Mouse (Mus musculus): ENCODE data around the gene Gm49369. TPM values are rescaled to one million over a fixed set of nuclear protein-coding genes. Genes with fewer than 3 reads are reported as not detected.
"Not testable (repeated sequence)": the region's sequence is repeated elsewhere in the genome, so short reads cannot be mapped to it uniquely, and the experiment has no call there.

Gm49369 gene
- polyA plus RNA-seq, 1 experiment from 2014 or later = 0.90 TPM

GRCm38 (mm10) chr7:142408686-142409085 is 26.2 kb upstream of the Gm49369 start:
- H3K4me1 ChIP-seq = no peaks in the 10 kb centered on the region
- H3K4me3 ChIP-seq = no peak overlapping the region
- WGBS = 94% methylated on average over 8 of the region's 8 CpGs
- H3K9me3 ChIP-seq = no peaks in the 10 kb centered on the region
- no peak overlapping the region for H3K27ac ChIP-seq
- H3K4me2 ChIP-seq (replicated peaks) = no peak overlapping the region
- no peaks in the 10 kb centered on the region for H3K27me3 ChIP-seq (replicated peaks)
- no peaks in the 10 kb centered on the region for H3K36me3 ChIP-seq
- no peak for ATAC-seq (ENCODE audit: low FRiP score, low read depth)
- no peak overlapping the region for H3K9ac ChIP-seq

GRCm38 (mm10) chr7:142407935-142408334 is 25.5 kb upstream of the Gm49369 start:
- Histone ChIP-seq H3K4me3 (no peak overlapping the region), H3K4me1 (no peaks in the 10 kb centered on the region), H3K4me2 (replicated peaks) (no peak overlapping the region), H3K27ac (no peak overlapping the region), H3K9ac (no peak overlapping the region), H3K36me3 (no peaks in the 10 kb centered on the region), H3K9me3 (no peaks in the 10 kb centered on the region), H3K27me3 (replicated peaks) (no peaks in the 10 kb centered on the region)
- no peak for ATAC-seq (ENCODE audit: low FRiP score, low read depth)
- 78% methylated on average over 4 of the region's 4 CpGs for WGBS

GRCm38 (mm10) chr7:142405134-142405533 is 22.7 kb upstream of the Gm49369 start:
- not testable (repeated sequence) for H3K36me3 ChIP-seq; H3K27ac ChIP-seq; H3K27me3 ChIP-seq (replicated peaks); H3K9me3 ChIP-seq; H3K9ac ChIP-seq; H3K4me3 ChIP-seq; H3K4me2 ChIP-seq (replicated peaks); ATAC-seq (ENCODE audit: low FRiP score, low read depth); H3K4me1 ChIP-seq
- WGBS = 85% methylated on average over 5 of the region's 5 CpGs

- ATAC-seq (ENCODE audit: low FRiP score, low read depth) = no peak
- H3K27ac ChIP-seq = no peak overlapping the region
- 82% methylated on average over 4 of the region's 4 CpGs for WGBS
- H3K36me3 ChIP-seq = no peaks in the 10 kb centered on the region
- H3K4me3 ChIP-seq = no peak overlapping the region
- no peaks in the 10 kb centered on the region for H3K4me1 ChIP-seq
- H3K27me3 ChIP-seq (replicated peaks) = no peaks in the 10 kb centered on the region
- H3K9me3 ChIP-seq = no peaks in the 10 kb centered on the region
- H3K4me2 ChIP-seq (replicated peaks) = no peak overlapping the region
- no peak overlapping the region for H3K9ac ChIP-seq
These were observed 21.1 kb upstream of the Gm49369 start for GRCm38 (mm10) chr7:142403591-142403990.

- Histone ChIP-seq H3K4me3 (no peak overlapping the region), H3K27ac (no peak overlapping the region), H3K36me3 (no peaks in the 10 kb centered on the region), H3K9ac (no peak overlapping the region), H3K9me3 (no peaks in the 10 kb centered on the region), H3K4me1 (no peaks in the 10 kb centered on the region), H3K4me2 (replicated peaks) (no peak overlapping the region), H3K27me3 (replicated peaks) (no peaks in the 10 kb centered on the region)
- WGBS = 66% methylated on average over 7 of the region's 7 CpGs
- ATAC-seq (ENCODE audit: low FRiP score, low read depth) = no peak
These were observed 18.3 kb upstream of the Gm49369 start for GRCm38 (mm10) chr7:142400750-142401142.

- 79% methylated on average over 7 of the region's 7 CpGs for WGBS
- Histone ChIP-seq H3K27ac (no peak overlapping the region), H3K36me3 (no peaks in the 10 kb centered on the region)
These were observed 17.8 kb upstream of the Gm49369 start for GRCm38 (mm10) chr7:142400112-142400749.

GRCm38 (mm10) chr7:142399250-142399649 is 16.8 kb upstream of the Gm49369 start:
- no peak overlapping the region for H3K4me3 ChIP-seq
- H3K9ac ChIP-seq = no peak overlapping the region
- no peak for ATAC-seq (ENCODE audit: low FRiP score, low read depth)
- H3K4me2 ChIP-seq (replicated peaks) = no peak overlapping the region
- no peaks in the 10 kb centered on the region for H3K9me3 ChIP-seq
- no peaks in the 10 kb centered on the region for H3K27me3 ChIP-seq (replicated peaks)
- no peaks in the 10 kb centered on the region for H3K36me3 ChIP-seq
- no peaks in the 10 kb centered on the region for H3K4me1 ChIP-seq
- no peak overlapping the region for H3K27ac ChIP-seq
- WGBS = 88% methylated on average over 1 of the region's 1 CpGs

More at GRCm38 (mm10) chr7:142400112-142400749, 17.8 kb upstream of the Gm49369 start:
- Histone ChIP-seq H3K9me3 (no peaks in the 10 kb centered on the region), H3K4me3 (no peak overlapping the region), H3K9ac (no peak overlapping the region), H3K4me2 (replicated peaks) (no peak overlapping the region), H3K27me3 (replicated peaks) (no peaks in the 10 kb centered on the region), H3K4me1 (no peaks in the 10 kb centered on the region)
- ATAC-seq (ENCODE audit: low FRiP score, low read depth) = no peak

GRCm38 (mm10) chr7:142398052-142398451 is 15.6 kb upstream of the Gm49369 start:
- Histone ChIP-seq H3K4me2 (replicated peaks) (no peak overlapping the region), H3K9ac (no peak overlapping the region), H3K4me3 (no peak overlapping the region), H3K36me3 (no peaks in the 10 kb centered on the region), H3K4me1 (no peaks in the 10 kb centered on the region), H3K27ac (no peak overlapping the region), H3K9me3 (no peaks in the 10 kb centered on the region), H3K27me3 (replicated peaks) (no peaks in the 10 kb centered on the region)
- ATAC-seq (ENCODE audit: low FRiP score, low read depth) = no peak
- WGBS = 76% methylated on average over 2 of the region's 2 CpGs

- no peaks in the 10 kb centered on the region for H3K27me3 ChIP-seq (replicated peaks)
- no peaks in the 10 kb centered on the region for H3K36me3 ChIP-seq
- no peak overlapping the region for H3K9ac ChIP-seq
- no peak overlapping the region for H3K4me3 ChIP-seq
- H3K27ac ChIP-seq = no peak overlapping the region
- no peak overlapping the region for H3K4me2 ChIP-seq (replicated peaks)
- 94% methylated on average over 1 of the region's 1 CpGs for whole genome bisulfite sequencing
- no peaks in the 10 kb centered on the region for H3K4me1 ChIP-seq
- no peak for ATAC-seq (ENCODE audit: low FRiP score, low read depth)
- H3K9me3 ChIP-seq = no peaks in the 10 kb centered on the region
These were observed 14.1 kb upstream of the Gm49369 start for GRCm38 (mm10) chr7:142396611-142397010.

- H3K9me3 ChIP-seq = no peaks in the 10 kb centered on the region
- H3K36me3 ChIP-seq = no peaks in the 10 kb centered on the region
- H3K27me3 ChIP-seq (replicated peaks) = no peaks in the 10 kb centered on the region
- no peaks in the 10 kb centered on the region for H3K4me1 ChIP-seq
- H3K4me3 ChIP-seq = no peak overlapping the region
- no peak overlapping the region for H3K4me2 ChIP-seq (replicated peaks)
- WGBS = 88% methylated on average over 4 of the region's 4 CpGs
- H3K9ac ChIP-seq = no peak overlapping the region
- no peak overlapping the region for H3K27ac ChIP-seq
- ATAC-seq (ENCODE audit: low FRiP score, low read depth) = no peak
These were observed 13.0 kb upstream of the Gm49369 start for GRCm38 (mm10) chr7:142395472-142395871.

GRCm38 (mm10) chr7:142394261-142395190 is 12.1 kb upstream of the Gm49369 start:
- Histone ChIP-seq H3K4me3 (no peak overlapping the region), H3K27me3 (replicated peaks) (no peaks in the 10 kb centered on the region), H3K36me3 (no peaks in the 10 kb centered on the region), H3K4me1 (no peaks in the 10 kb centered on the region), H3K9me3 (no peaks in the 10 kb centered on the region), H3K27ac (no peak overlapping the region), H3K4me2 (replicated peaks) (no peak overlapping the region), H3K9ac (no peak overlapping the region)
- no peak for ATAC-seq (ENCODE audit: low FRiP score, low read depth)
- WGBS = 69% methylated on average over 6 of the region's 6 CpGs

GRCm38 (mm10) chr7:142393191-142393590 is 10.7 kb upstream of the Gm49369 start:
- H3K9ac ChIP-seq = no peak overlapping the region
- H3K4me1 ChIP-seq = no peaks in the 10 kb centered on the region
- H3K27me3 ChIP-seq (replicated peaks) = no peaks in the 10 kb centered on the region
- WGBS = 36% methylated on average over 4 of the region's 4 CpGs
- H3K27ac ChIP-seq = no peak overlapping the region
- no peak overlapping the region for H3K4me3 ChIP-seq
- H3K9me3 ChIP-seq = no peaks in the 10 kb centered on the region
- no peaks in the 10 kb centered on the region for H3K36me3 ChIP-seq
- H3K4me2 ChIP-seq (replicated peaks) = no peak overlapping the region
- no peak for ATAC-seq (ENCODE audit: low FRiP score, low read depth)

Measured in neural tube, embryonic 12.5 days (tissue).